Mouse (Mus musculus) limb, embryonic 12.5 days (tissue): Measurements from ENCODE around the gene Vmn2r47. TPM values are rescaled to one million over a fixed set of nuclear protein-coding genes. Genes with fewer than 3 reads are reported as not detected.
"Not testable (repeated sequence)": the region's sequence is repeated elsewhere in the genome, so short reads cannot be mapped to it uniquely, and the experiment has no call there.

ENCODE experiments used
- ATAC-seq: fragments of 200-750 bp; cut with Nextera tagmentation; 2 replicates; pipeline ENCODE4 v1.8.0; 2017; ENCODE audit warnings: low read depth, moderate TSS enrichment; ENCODE audit not compliant: insufficient number of reproducible peaks, insufficient read depth, low FRiP score, low TSS enrichment
- H3K27ac ChIP-seq: fragments of 300-500 bp; sonication (generic); 2 replicates; pipeline ENCODE4 v1.5.1; 2016; ENCODE audit warnings: mild to moderate bottlenecking, moderate library complexity
- H3K27me3 ChIP-seq: fragments of 300-500 bp; sonication (generic); 2 replicates; pipeline ENCODE4 v1.6.1; 2016; ENCODE audit warnings: mild to moderate bottlenecking, moderate library complexity
- H3K36me3 ChIP-seq: fragments of 300-500 bp; sonication (generic); 2 replicates; pipeline ENCODE4 v1.6.1; 2016; ENCODE audit warnings: mild to moderate bottlenecking, moderate library complexity
- H3K4me1 ChIP-seq: fragments of 300-500 bp; sonication (generic); replicated peaks from 2 replicates; pipeline ENCODE4 v1.6.1; 2016
- H3K4me2 ChIP-seq: fragments of 300-500 bp; sonication (generic); 2 replicates; pipeline ENCODE4 v1.6.1; 2016; ENCODE audit warnings: mild to moderate bottlenecking, moderate library complexity
- H3K4me3 ChIP-seq: fragments of 300-500 bp; sonication (generic); replicated peaks from 2 replicates; pipeline ENCODE4 v1.5.1; 2016; ENCODE audit warnings: mild to moderate bottlenecking
- H3K9ac ChIP-seq: fragments of 300-500 bp; sonication (generic); replicated peaks from 2 replicates; pipeline ENCODE4 v1.6.1; 2016; ENCODE audit warnings: mild to moderate bottlenecking, moderate library complexity
- H3K9me3 ChIP-seq: fragments of 300-500 bp; sonication (generic); 2 replicates; pipeline ENCODE4 v1.6.1; 2016; ENCODE audit warnings: mild to moderate bottlenecking, moderate library complexity
- WGBS: fragments of 180-500 bp; shearing (Covaris S2); methylation state at CpG from one replicate; pipeline ENCODE4 v1.1.7; 2016; 5-methylcytosine and 5-hydroxymethylcytosine counted together
- polyA plus RNA-seq: library from polyadenylated mRNA; unstranded; fragments of >200 nt; fragmentation: Nextera tagmentation; extraction: Ambion mirVana; gene quantifications from 2 replicates; pipeline ENCODE4 v1.2.1, GENCODE M21; 2016

Gene Vmn2r47
- polyA plus RNA-seq, result not detected in 2 replicates

GRCm38 (mm10) chr7:9841225-9841624 is at the start of gene Vmn2r47:
Vmn2r47 (minus strand) TSS chr7:9841325.
- H3K4me2 ChIP-seq, ATAC-seq, H3K27ac ChIP-seq, H3K9ac ChIP-seq, H3K4me1 ChIP-seq, H3K36me3 ChIP-seq, H3K9me3 ChIP-seq, H3K4me3 ChIP-seq, H3K27me3 ChIP-seq: not testable (repeated sequence)
- no CpG with 5 or more reads among the region's 1 CpGs for WGBS

GRCm38 (mm10) chr7:9770471-9770870 is 70.7 kb downstream of the Vmn2r47 start, which contains the start of gene Vmn2r46:
Vmn2r46 (minus strand) TSS chr7:9770571.
- H3K36me3 ChIP-seq, H3K27ac ChIP-seq, ATAC-seq, H3K4me3 ChIP-seq, H3K9ac ChIP-seq, H3K9me3 ChIP-seq, H3K4me1 ChIP-seq, H3K4me2 ChIP-seq, H3K27me3 ChIP-seq: not testable (repeated sequence)
- no CpG with 5 or more reads among the region's 1 CpGs for WGBS

Other genes starting within 250 kb of the Vmn2r47 start
- not detected in 2 replicates for gene Vmn2r46, start 70.8 kb downstream of the Vmn2r47 start, polyA plus RNA-seq
- not detected in 2 replicates for gene Vmn2r48, start 112.3 kb upstream of the Vmn2r47 start, polyA plus RNA-seq
- gene Vmn2r49, start 150.9 kb upstream of the Vmn2r47 start, polyA plus RNA-seq, result not detected in 2 replicates
- gene Vmn2r50, start 212.0 kb upstream of the Vmn2r47 start, polyA plus RNA-seq, result not detected in 2 replicates